Mouse (Mus musculus): Measurements from ENCODE around the gene Olfr1154. TPM values are rescaled to one million over a fixed set of nuclear protein-coding genes. Genes with fewer than 3 reads are reported as not detected.

The Olfr1154 gene
- polyA plus RNA-seq (2011; ENCODE audit: insufficient read depth, insufficient read length, low replicate concordance, missing spikeins) = not detected in 2 replicates

GRCm38 (mm10) chr2:87905066-87905465 is at the start of gene Olfr1154:
TSS of gene Olfr1154 (minus strand) at chr2:87905166.
- no peaks in the 10 kb centered on the region for H3K4me1 ChIP-seq (ENCODE audit: control insufficient read depth, insufficient read depth, low read length)
- H3K27ac ChIP-seq (ENCODE audit: control insufficient read depth, insufficient read depth, low read depth, low read length, poor library complexity) = no peak within 1 kb of the TSS
- 95% methylated on average over 1 of the region's 1 CpGs for WGBS
- H3K4me3 ChIP-seq (replicated peaks; ENCODE audit: control insufficient read depth, low read depth, low read length) = no peak within 1 kb of the TSS
- no peak for TF ChIP-seq POLR2A (IDR thresholded peaks at IDR 0.05; ENCODE audit: borderline replicate concordance, control insufficient read depth, low read depth, low read length)
- no peak for TF ChIP-seq CTCF (IDR thresholded peaks at IDR 0.05; ENCODE audit: control insufficient read depth, insufficient read depth, low read length)

- no peak for TF ChIP-seq CTCF (IDR thresholded peaks at IDR 0.05; ENCODE audit: control insufficient read depth, insufficient read depth, low read length)
- TF ChIP-seq POLR2A (IDR thresholded peaks at IDR 0.05; ENCODE audit: borderline replicate concordance, control insufficient read depth, low read depth, low read length) = no peak
- no peaks in the 10 kb centered on the region for H3K4me1 ChIP-seq (ENCODE audit: control insufficient read depth, insufficient read depth, low read length)
- no peak within 1 kb of the TSS for H3K27ac ChIP-seq (ENCODE audit: control insufficient read depth, insufficient read depth, low read depth, low read length, poor library complexity)
- no peak within 1 kb of the TSS for H3K4me3 ChIP-seq (replicated peaks; ENCODE audit: control insufficient read depth, low read depth, low read length)
Observed at GRCm38 (mm10) chr2:87953000-87953399, 48.0 kb upstream of the Olfr1154 start, which contains the start of gene Olfr1156. TSS of gene Olfr1156 (minus strand) at chr2:87953100.

GRCm38 (mm10) chr2:87945037-87945436 is 40.1 kb upstream of the Olfr1154 start, which contains the start of gene Olfr1155:
TSS of gene Olfr1155 (minus strand) at chr2:87945137.
- no peak for TF ChIP-seq CTCF (IDR thresholded peaks at IDR 0.05; ENCODE audit: control insufficient read depth, insufficient read depth, low read length)
- TF ChIP-seq POLR2A (IDR thresholded peaks at IDR 0.05; ENCODE audit: borderline replicate concordance, control insufficient read depth, low read depth, low read length) = no peak
- Histone ChIP-seq H3K4me1 (ENCODE audit: control insufficient read depth, insufficient read depth, low read length) (no peaks in the 10 kb centered on the region), H3K27ac (ENCODE audit: control insufficient read depth, insufficient read depth, low read depth, low read length, poor library complexity) (no peak within 1 kb of the TSS), H3K4me3 (replicated peaks; ENCODE audit: control insufficient read depth, low read depth, low read length) (no peak within 1 kb of the TSS)
- 86% methylated on average over 1 of the region's 1 CpGs for WGBS

- TF ChIP-seq POLR2A (IDR thresholded peaks at IDR 0.05; ENCODE audit: borderline replicate concordance, control insufficient read depth, low read depth, low read length) (no peak), CTCF (IDR thresholded peaks at IDR 0.05; ENCODE audit: control insufficient read depth, insufficient read depth, low read length) (no peak)
- Histone ChIP-seq H3K4me1 (ENCODE audit: control insufficient read depth, insufficient read depth, low read length) (no peaks in the 10 kb centered on the region), H3K27ac (ENCODE audit: control insufficient read depth, insufficient read depth, low read depth, low read length, poor library complexity) (no peak within 1 kb of the TSS), H3K4me3 (replicated peaks; ENCODE audit: control insufficient read depth, low read depth, low read length) (no peak within 1 kb of the TSS)
- 59% methylated on average over 1 of the region's 1 CpGs for WGBS
Observed at GRCm38 (mm10) chr2:87894662-87895061, 10.3 kb downstream of the Olfr1154 start, which contains the start of gene Olfr1153. TSS of gene Olfr1153 (plus strand) at chr2:87894962.

- no peak within 1 kb of the TSS for H3K4me3 ChIP-seq (replicated peaks; ENCODE audit: control insufficient read depth, low read depth, low read length)
- no peaks in the 10 kb centered on the region for H3K4me1 ChIP-seq (ENCODE audit: control insufficient read depth, insufficient read depth, low read length)
- TF ChIP-seq CTCF (IDR thresholded peaks at IDR 0.05; ENCODE audit: control insufficient read depth, insufficient read depth, low read length) (no peak), POLR2A (IDR thresholded peaks at IDR 0.05; ENCODE audit: borderline replicate concordance, control insufficient read depth, low read depth, low read length) (no peak)
- H3K27ac ChIP-seq (ENCODE audit: control insufficient read depth, insufficient read depth, low read depth, low read length, poor library complexity) = no peak within 1 kb of the TSS
Observed at GRCm38 (mm10) chr2:87866192-87866591, 38.8 kb downstream of the Olfr1154 start, which contains the start of gene Olfr1152. TSS of gene Olfr1152 (plus strand) at chr2:87866492.

GRCm38 (mm10) chr2:87855562-87855961 is 49.4 kb downstream of the Olfr1154 start, which contains the start of gene Olfr1151:
TSS of gene Olfr1151 (plus strand) at chr2:87855862.
- Histone ChIP-seq H3K4me3 (replicated peaks; ENCODE audit: control insufficient read depth, low read depth, low read length) (no peak within 1 kb of the TSS), H3K4me1 (ENCODE audit: control insufficient read depth, insufficient read depth, low read length) (no peaks in the 10 kb centered on the region), H3K27ac (ENCODE audit: control insufficient read depth, insufficient read depth, low read depth, low read length, poor library complexity) (no peak within 1 kb of the TSS)
- TF ChIP-seq POLR2A (IDR thresholded peaks at IDR 0.05; ENCODE audit: borderline replicate concordance, control insufficient read depth, low read depth, low read length) = no peak
- TF ChIP-seq CTCF (IDR thresholded peaks at IDR 0.05; ENCODE audit: control insufficient read depth, insufficient read depth, low read length) = no peak
- WGBS = 71% methylated on average over 1 of the region's 1 CpGs

Other genes starting within 250 kb of the Olfr1154 start
- gene Olfr1134, start 246.7 kb downstream of the Olfr1154 start, polyA plus RNA-seq (2011; ENCODE audit: insufficient read depth, insufficient read length, low replicate concordance, missing spikeins) = not detected in 2 replicates
- gene Olfr1135, start 231.5 kb downstream of the Olfr1154 start, polyA plus RNA-seq (2011; ENCODE audit: insufficient read depth, insufficient read length, low replicate concordance, missing spikeins) = not detected in 2 replicates
- gene Olfr1136, start 211.2 kb downstream of the Olfr1154 start, polyA plus RNA-seq (2011; ENCODE audit: insufficient read depth, insufficient read length, low replicate concordance, missing spikeins) = not detected in 2 replicates
- gene Olfr1137, start 192.0 kb downstream of the Olfr1154 start, polyA plus RNA-seq (2011; ENCODE audit: insufficient read depth, insufficient read length, low replicate concordance, missing spikeins) = not detected in 2 replicates
- not detected in 2 replicates for gene Olfr1138, start 165.2 kb downstream of the Olfr1154 start, polyA plus RNA-seq (2011; ENCODE audit: insufficient read depth, insufficient read length, low replicate concordance, missing spikeins)
- not detected in 2 replicates for gene Olfr1140, start 161.4 kb downstream of the Olfr1154 start, polyA plus RNA-seq (2011; ENCODE audit: insufficient read depth, insufficient read length, low replicate concordance, missing spikeins)
- not detected in 2 replicates for gene Olfr1141, start 151.2 kb downstream of the Olfr1154 start, polyA plus RNA-seq (2011; ENCODE audit: insufficient read depth, insufficient read length, low replicate concordance, missing spikeins)
- gene Olfr152, start 125.7 kb downstream of the Olfr1154 start, polyA plus RNA-seq (2011; ENCODE audit: insufficient read depth, insufficient read length, low replicate concordance, missing spikeins) = not detected in 2 replicates
- gene Olfr1143, start 104.6 kb downstream of the Olfr1154 start, polyA plus RNA-seq (2011; ENCODE audit: insufficient read depth, insufficient read length, low replicate concordance, missing spikeins) = not detected in 2 replicates
- gene Olfr1145, start 95.3 kb downstream of the Olfr1154 start, polyA plus RNA-seq (2011; ENCODE audit: insufficient read depth, insufficient read length, low replicate concordance, missing spikeins) = not detected in 2 replicates
- not detected in 2 replicates for gene Olfr1148, start 74.6 kb downstream of the Olfr1154 start, polyA plus RNA-seq (2011; ENCODE audit: insufficient read depth, insufficient read length, low replicate concordance, missing spikeins)
- not detected in 2 replicates for gene Olfr1150-ps1, start 61.2 kb downstream of the Olfr1154 start, polyA plus RNA-seq (2011; ENCODE audit: insufficient read depth, insufficient read length, low replicate concordance, missing spikeins)
- gene Olfr1151, start 49.3 kb downstream of the Olfr1154 start, polyA plus RNA-seq (2011; ENCODE audit: insufficient read depth, insufficient read length, low replicate concordance, missing spikeins) = not detected in 2 replicates
- 0.54 and 1.6 TPM in 2 replicates for gene Olfr1152, start 38.7 kb downstream of the Olfr1154 start, polyA plus RNA-seq (2011; ENCODE audit: insufficient read depth, insufficient read length, low replicate concordance, missing spikeins)
- not detected in 2 replicates for gene Olfr1153, start 10.2 kb downstream of the Olfr1154 start, polyA plus RNA-seq (2011; ENCODE audit: insufficient read depth, insufficient read length, low replicate concordance, missing spikeins)
- gene Olfr1155, start 40.0 kb upstream of the Olfr1154 start, polyA plus RNA-seq (2011; ENCODE audit: insufficient read depth, insufficient read length, low replicate concordance, missing spikeins) = not detected in 2 replicates
- not detected in 2 replicates for gene Olfr1156, start 47.9 kb upstream of the Olfr1154 start, polyA plus RNA-seq (2011; ENCODE audit: insufficient read depth, insufficient read length, low replicate concordance, missing spikeins)
- not detected in 2 replicates for gene Olfr1157, start 63.1 kb upstream of the Olfr1154 start, polyA plus RNA-seq (2011; ENCODE audit: insufficient read depth, insufficient read length, low replicate concordance, missing spikeins)
- not detected in 2 replicates for gene Olfr74, start 69.5 kb upstream of the Olfr1154 start, polyA plus RNA-seq (2011; ENCODE audit: insufficient read depth, insufficient read length, low replicate concordance, missing spikeins)
- not detected in 2 replicates for gene Olfr1158, start 84.9 kb upstream of the Olfr1154 start, polyA plus RNA-seq (2011; ENCODE audit: insufficient read depth, insufficient read length, low replicate concordance, missing spikeins)
- not detected in 2 replicates for gene Olfr1160, start 103.1 kb upstream of the Olfr1154 start, polyA plus RNA-seq (2011; ENCODE audit: insufficient read depth, insufficient read length, low replicate concordance, missing spikeins)
- gene Olfr1161, start 117.6 kb upstream of the Olfr1154 start, polyA plus RNA-seq (2011; ENCODE audit: insufficient read depth, insufficient read length, low replicate concordance, missing spikeins) = not detected in 2 replicates
- not detected in 2 replicates for gene Olfr73, start 132.5 kb upstream of the Olfr1154 start, polyA plus RNA-seq (2011; ENCODE audit: insufficient read depth, insufficient read length, low replicate concordance, missing spikeins)
- 0.34 and 0.92 TPM in 2 replicates for gene Olfr1162, start 146.0 kb upstream of the Olfr1154 start, polyA plus RNA-seq (2011; ENCODE audit: insufficient read depth, insufficient read length, low replicate concordance, missing spikeins)
- gene Olfr1163, start 166.7 kb upstream of the Olfr1154 start, polyA plus RNA-seq (2011; ENCODE audit: insufficient read depth, insufficient read length, low replicate concordance, missing spikeins) = not detected in 2 replicates
- not detected in 2 replicates for gene Olfr1164, start 188.8 kb upstream of the Olfr1154 start, polyA plus RNA-seq (2011; ENCODE audit: insufficient read depth, insufficient read length, low replicate concordance, missing spikeins)
- not detected in 2 replicates for gene Olfr1166, start 223.1 kb upstream of the Olfr1154 start, polyA plus RNA-seq (2011; ENCODE audit: insufficient read depth, insufficient read length, low replicate concordance, missing spikeins)